Mouse (Mus musculus) WW6 (cell line): ENCODE results near the gene Phospho1.

ENCODE experiments used
- DNase-seq: peaks from one replicate; pipeline ENCODE4 v3.0.0-alpha.2; 2013; ENCODE audit warnings: low read depth, low spot score

Phospho1 gene

GRCm38 (mm10) chr11:95834143-95834667 lies 9.9 kb downstream of the Phospho1 start:
- DNase-seq, result no peak

GRCm38 (mm10) chr11:95834742-95835710 lies 10.7 kb downstream of the Phospho1 start:
- DNase-seq, result no peak

GRCm38 (mm10) chr11:95835832-95836231 lies 11.5 kb downstream of the Phospho1 start:
- DNase-seq, result no peak

GRCm38 (mm10) chr11:95836433-95836832 lies 12.1 kb downstream of the Phospho1 start:
- no peak for DNase-seq

- DNase-seq, result no peak
Measured at GRCm38 (mm10) chr11:95837059-95837458, 12.8 kb downstream of the Phospho1 start, which contains the start of gene Gngt2. Gene Gngt2 (plus strand): TSS chr11:95837216.

- DNase-seq, result no peak
Measured at GRCm38 (mm10) chr11:95838598-95838997, 14.3 kb downstream of the Phospho1 start.

- DNase-seq, result no peak
Measured at GRCm38 (mm10) chr11:95838999-95839868, 14.9 kb downstream of the Phospho1 start.

- no peak for DNase-seq
Measured at GRCm38 (mm10) chr11:95840694-95841497, 16.6 kb downstream of the Phospho1 start.

GRCm38 (mm10) chr11:95841498-95841830 lies 17.2 kb downstream of the Phospho1 start:
- no peak for DNase-seq

GRCm38 (mm10) chr11:95842074-95842681 lies 17.9 kb downstream of the Phospho1 start, which contains the start of gene Abi3:
Gene Abi3 (minus strand): TSS chr11:95842476.
- no peak for DNase-seq

- DNase-seq, result no peak
Measured at GRCm38 (mm10) chr11:95842953-95843352, 18.7 kb downstream of the Phospho1 start.

- no peak for DNase-seq
Measured at GRCm38 (mm10) chr11:95843421-95843950, 19.2 kb downstream of the Phospho1 start.

- DNase-seq, result no peak
Measured at GRCm38 (mm10) chr11:95844935-95845334, 20.6 kb downstream of the Phospho1 start.

GRCm38 (mm10) chr11:95850898-95851297 lies 26.6 kb downstream of the Phospho1 start:
- no peak for DNase-seq

GRCm38 (mm10) chr11:95853684-95854083 lies 29.4 kb downstream of the Phospho1 start:
- no peak for DNase-seq

GRCm38 (mm10) chr11:95857306-95857705 lies 33.0 kb downstream of the Phospho1 start:
- no peak for DNase-seq

GRCm38 (mm10) chr11:95857716-95858527 lies 33.6 kb downstream of the Phospho1 start:
- DNase-seq, result no peak

- DNase-seq, result peak; percentile 99
Measured at GRCm38 (mm10) chr11:95858528-95859467, 34.5 kb downstream of the Phospho1 start.
